Mouse (Mus musculus): Measurements from ENCODE around the gene Aldh16a1.

DNA sequence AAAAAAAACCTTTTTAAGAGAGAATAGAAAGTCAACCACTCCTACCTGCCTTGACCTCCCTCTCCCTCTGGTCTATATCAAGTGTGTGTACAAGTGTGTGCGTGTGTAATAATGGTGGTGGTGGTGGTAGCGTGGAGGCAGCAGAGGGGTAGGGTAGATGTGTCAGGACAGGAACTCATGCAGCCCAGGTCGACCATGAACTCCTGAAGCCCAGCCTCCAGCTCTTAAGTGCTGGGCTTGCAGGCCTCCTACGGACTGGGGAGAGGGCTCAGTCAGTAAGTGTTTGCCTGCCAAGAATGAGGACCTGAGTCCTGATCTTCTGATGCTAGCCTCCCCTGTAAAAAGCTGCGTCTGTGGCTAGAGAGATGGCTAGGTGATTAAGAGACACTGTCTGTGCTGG lies 49.4 kb downstream of the Aldh16a1 start:
- TF ChIP-seq POLR2A (IDR thresholded peaks at IDR 0.05; ENCODE audit: extremely low read depth, insufficient read depth, low read length) (no peak), CTCF (IDR thresholded peaks at IDR 0.05; ENCODE audit: low read depth, low read length) (no peak)
